Mouse (Mus musculus): Measurements from ENCODE around the gene Zfp454.

DNA sequence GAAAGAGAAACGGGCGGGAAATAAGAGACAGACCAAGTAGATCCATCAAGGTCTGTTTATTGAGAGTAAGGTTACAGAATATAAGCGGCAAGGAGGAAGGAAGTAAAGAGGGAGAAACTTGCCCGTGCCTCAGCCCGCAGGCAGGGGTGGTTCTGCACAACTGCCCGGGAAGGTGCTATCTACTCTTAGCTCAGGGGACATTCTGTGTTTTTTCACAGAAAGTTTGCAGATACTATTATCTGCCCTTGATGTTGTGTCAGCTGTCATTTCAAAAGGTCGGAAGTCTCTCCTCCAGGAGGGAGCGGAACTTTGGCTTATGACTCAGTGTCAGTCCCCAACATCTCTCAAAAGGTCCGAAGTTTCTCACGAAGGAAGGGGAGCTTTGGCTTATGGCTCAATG, 38.1 kb downstream of the Zfp454 start:
- TF ChIP-seq GATA1 (IDR thresholded peaks at IDR 0.05; ENCODE audit: low read length) (no peak), TAL1 (IDR thresholded peaks at IDR 0.05; ENCODE audit: low read length) (no peak)

Data from erythroblast, embryonic 14.5 days (primary cell).